Mouse (Mus musculus): ENCODE measurements around the gene Tubb4b. TPM values are rescaled to one million over a fixed set of nuclear protein-coding genes. Genes with fewer than 3 reads are reported as not detected.

Tubb4b gene
- total and polyA plus RNA-seq, 3 experiments = 183 to 1,037 (median 979) TPM

- no peak for TF ChIP-seq ZNF384 (IDR thresholded peaks at IDR 0.05; ENCODE audit: low read depth, low read length)
- no peak for TF ChIP-seq MEF2A (IDR thresholded peaks at IDR 0.05; ENCODE audit: extremely low read depth, insufficient replicate concordance, low read depth, low read length, poor library complexity, severe bottlenecking)
- TF ChIP-seq NRF1 (IDR thresholded peaks at IDR 0.05; ENCODE audit: insufficient read depth, low read depth, low read length, poor library complexity, severe bottlenecking) = no peak
Observed at GRCm38 (mm10) chr2:25174866-25175689, 49.4 kb downstream of the Tubb4b start (continued).

GRCm38 (mm10) chr2:25173821-25174220 lies 50.7 kb downstream of the Tubb4b start:
- Histone ChIP-seq H3K9ac (ENCODE audit: control insufficient read depth, low read depth, low read length, poor library complexity, severe bottlenecking) (no peak overlapping the region), H3K79me2 (ENCODE audit: control insufficient read depth, insufficient read depth, low read length, poor library complexity) (no peaks in the 10 kb centered on the region), H3K4me1 (ENCODE audit: control insufficient read depth in 1 of 2, insufficient read depth in 2 of 2, low read length in 2 of 2) (peaks cover 6 to 33% of the 10 kb centered on the region in 2 experiments), H3K36me3 (ENCODE audit: control insufficient read depth in 1 of 2, insufficient read depth in 2 of 2, low read length in 2 of 2) (peaks cover 0 to 18% of the 10 kb centered on the region in 2 experiments; a peak in 2 of 4 replicates), H3K4me3 (ENCODE audit: control insufficient read depth in 1 of 2, insufficient read depth in 1 of 2, low read depth in 2 of 2, low read length in 2 of 2) (no peak overlapping the region), H3K9me3 (replicated peaks; ENCODE audit: insufficient read depth, low read length) (no peaks in the 10 kb centered on the region), H3K27ac (ENCODE audit: control insufficient read depth, low read depth, low read length) (no peak overlapping the region), H3K27me3 (ENCODE audit: control insufficient read depth in 1 of 2, insufficient read depth in 2 of 2, low read length in 2 of 2) (no peaks in the 10 kb centered on the region)
- no peak for TF ChIP-seq GATA1 (IDR thresholded peaks at IDR 0.05; ENCODE audit: low read depth, low read length)
- no peak for TF ChIP-seq GABPA (IDR thresholded peaks at IDR 0.05; ENCODE audit: low read depth, low read length)
- no peak for TF ChIP-seq MYB (IDR thresholded peaks at IDR 0.05; ENCODE audit: low read depth, low read length)
- DNase-seq (ENCODE audit: low read depth, low spot score) = no peak

GRCm38 (mm10) chr2:25172629-25173028 lies 51.9 kb downstream of the Tubb4b start:
- Histone ChIP-seq H3K27ac (ENCODE audit: control insufficient read depth, low read depth, low read length) (no peak overlapping the region), H3K4me1 (ENCODE audit: control insufficient read depth in 1 of 2, insufficient read depth in 2 of 2, low read length in 2 of 2) (peaks cover 8 to 35% of the 10 kb centered on the region in 2 experiments), H3K27me3 (ENCODE audit: control insufficient read depth in 1 of 2, insufficient read depth in 2 of 2, low read length in 2 of 2) (no peaks in the 10 kb centered on the region), H3K4me3 (ENCODE audit: control insufficient read depth in 1 of 2, insufficient read depth in 1 of 2, low read depth in 2 of 2, low read length in 2 of 2) (no peak overlapping the region), H3K79me2 (ENCODE audit: control insufficient read depth, insufficient read depth, low read length, poor library complexity) (no peaks in the 10 kb centered on the region; the same call in 1 of the 2 replicates), H3K36me3 (ENCODE audit: control insufficient read depth in 1 of 2, insufficient read depth in 2 of 2, low read length in 2 of 2) (peaks cover 0 to 21% of the 10 kb centered on the region in 2 experiments; a peak in 2 of 4 replicates), H3K9me3 (replicated peaks; ENCODE audit: insufficient read depth, low read length) (no peaks in the 10 kb centered on the region), H3K9ac (ENCODE audit: control insufficient read depth, low read depth, low read length, poor library complexity, severe bottlenecking) (no peak overlapping the region)
- no peak for DNase-seq (ENCODE audit: low read depth, low spot score)
- TF ChIP-seq HCFC1 (IDR thresholded peaks at IDR 0.05; ENCODE audit: low read depth, low read length) (no peak), TAL1 (IDR thresholded peaks at IDR 0.05; ENCODE audit: low read length) (no peak), TCF12 (IDR thresholded peaks at IDR 0.05; ENCODE audit: low read depth, low read length) (no peak), MAX (IDR thresholded peaks at IDR 0.05; ENCODE audit: low read length) (no peak), BHLHE40 (IDR thresholded peaks at IDR 0.05; ENCODE audit: borderline replicate concordance, low read depth, low read length) (no peak), MAFK (IDR thresholded peaks at IDR 0.05; ENCODE audit: borderline replicate concordance, low read depth, low read length) (no peak), MYB (IDR thresholded peaks at IDR 0.05; ENCODE audit: low read depth, low read length) (no peak), MEF2A (IDR thresholded peaks at IDR 0.05; ENCODE audit: extremely low read depth, insufficient replicate concordance, low read depth, low read length, poor library complexity, severe bottlenecking) (no peak), CTCF (IDR thresholded peaks at IDR 0.05 in 2 of 3, conservative IDR thresholded peaks at IDR 0.05 in 1 of 3; ENCODE audit: control insufficient read depth in 1 of 3, insufficient read depth in 1 of 3, low read depth in 2 of 3, low read length in 3 of 3, poor library complexity in 1 of 3, severe bottlenecking in 1 of 3) (no peak), ZKSCAN1 (IDR thresholded peaks at IDR 0.05; ENCODE audit: low read depth, low read length) (no peak)

Other genes with a start within 250 kb of the Tubb4b start
Only the 30 nearest of the 33 such genes appear.
- gene Nsmf, start 170.3 kb downstream of the Tubb4b start, total RNA-seq (2012; rRNA removed) = 10.9 and 13.3 TPM in 2 replicates
- 10 to 100 TPM in 1 of 2 experiments, not detected in 1; 25.8 TPM for gene Nsmf, start 170.3 kb downstream of the Tubb4b start, polyA plus RNA-seq (2012; ENCODE audit: insufficient read depth in 1 of 2, insufficient read length in 2 of 2, low read depth in 1 of 2, low replicate concordance in 2 of 2, missing spikeins in 1 of 2)
- not detected in 2 replicates for gene Entpd8, start 144.4 kb downstream of the Tubb4b start, total RNA-seq (2012; rRNA removed)
- gene Entpd8, start 144.4 kb downstream of the Tubb4b start, polyA plus RNA-seq (2012; ENCODE audit: insufficient read depth in 1 of 2, insufficient read length in 2 of 2, low read depth in 1 of 2, low replicate concordance in 2 of 2, missing spikeins in 1 of 2) = not detected
- 0.08 TPM in 1 of 2 replicates, not detected in the other for gene Noxa1, start 129.6 kb downstream of the Tubb4b start, total RNA-seq (2012; rRNA removed)
- gene Noxa1, start 129.6 kb downstream of the Tubb4b start, polyA plus RNA-seq (2012; ENCODE audit: insufficient read depth in 1 of 2, insufficient read length in 2 of 2, low read depth in 1 of 2, low replicate concordance in 2 of 2, missing spikeins in 1 of 2) = under 1 TPM in 1 of 2 experiments, not detected in 1; 0.10 TPM
- gene Nrarp, start 43.9 kb downstream of the Tubb4b start, total RNA-seq (2012; rRNA removed) = 6.3 and 6.5 TPM in 2 replicates
- gene Nrarp, start 43.9 kb downstream of the Tubb4b start, polyA plus RNA-seq (2012; ENCODE audit: insufficient read depth in 1 of 2, insufficient read length in 2 of 2, low read depth in 1 of 2, low replicate concordance in 2 of 2, missing spikeins in 1 of 2) = 10 to 100 TPM in 1 of 2 experiments, not detected in 1; 12.3 TPM
- 7.6 and 9.1 TPM in 2 replicates for gene Tor4a, start 27.8 kb downstream of the Tubb4b start, total RNA-seq (2012; rRNA removed)
- 10 to 100 TPM in 1 of 2 experiments, not detected in 1; 13.7 TPM for gene Tor4a, start 27.8 kb downstream of the Tubb4b start, polyA plus RNA-seq (2012; ENCODE audit: insufficient read depth in 1 of 2, insufficient read length in 2 of 2, low read depth in 1 of 2, low replicate concordance in 2 of 2, missing spikeins in 1 of 2)
- gene Nelfb, start 13.2 kb downstream of the Tubb4b start, total RNA-seq (2012; rRNA removed) = 62.9 and 63.1 TPM in 2 replicates
- 10 to 100 TPM in 1 of 2 experiments, not detected in 1; 83.5 TPM for gene Nelfb, start 13.2 kb downstream of the Tubb4b start, polyA plus RNA-seq (2012; ENCODE audit: insufficient read depth in 1 of 2, insufficient read length in 2 of 2, low read depth in 1 of 2, low replicate concordance in 2 of 2, missing spikeins in 1 of 2)
- gene Stpg3, start 10.1 kb downstream of the Tubb4b start, total RNA-seq (2012; rRNA removed) = not detected in 2 replicates
- under 1 TPM in 1 of 2 experiments, not detected in 1; 0.07 TPM for gene Stpg3, start 10.1 kb downstream of the Tubb4b start, polyA plus RNA-seq (2012; ENCODE audit: insufficient read depth in 1 of 2, insufficient read length in 2 of 2, low read depth in 1 of 2, low replicate concordance in 2 of 2, missing spikeins in 1 of 2)
- gene Fam166a, start 6.0 kb downstream of the Tubb4b start, total RNA-seq (2012; rRNA removed) = 1.1 TPM in 1 of 2 replicates, not detected in the other
- gene Fam166a, start 6.0 kb downstream of the Tubb4b start, polyA plus RNA-seq (2012; ENCODE audit: insufficient read depth in 1 of 2, insufficient read length in 2 of 2, low read depth in 1 of 2, low replicate concordance in 2 of 2, missing spikeins in 1 of 2) = 10 to 100 TPM in 1 of 2 experiments, not detected in 1; 15.6 TPM
- 0.04 TPM in 1 of 2 replicates, not detected in the other for gene Slc34a3, start 9.7 kb upstream of the Tubb4b start, total RNA-seq (2012; rRNA removed)
- gene Slc34a3, start 9.7 kb upstream of the Tubb4b start, polyA plus RNA-seq (2012; ENCODE audit: insufficient read depth in 1 of 2, insufficient read length in 2 of 2, low read depth in 1 of 2, low replicate concordance in 2 of 2, missing spikeins in 1 of 2) = under 1 TPM in 1 of 2 experiments, not detected in 1; 0.03 TPM
- not detected in 2 replicates for gene Rnf224, start 12.1 kb upstream of the Tubb4b start, total RNA-seq (2012; rRNA removed)
- gene Rnf224, start 12.1 kb upstream of the Tubb4b start, polyA plus RNA-seq (2012; ENCODE audit: insufficient read depth in 1 of 2, insufficient read length in 2 of 2, low read depth in 1 of 2, low replicate concordance in 2 of 2, missing spikeins in 1 of 2) = under 1 TPM in 1 of 2 experiments, not detected in 1; 0.10 TPM
- gene Rnf208, start 17.6 kb upstream of the Tubb4b start, total RNA-seq (2012; rRNA removed) = 6.0 and 7.4 TPM in 2 replicates
- gene Rnf208, start 17.6 kb upstream of the Tubb4b start, polyA plus RNA-seq (2012; ENCODE audit: insufficient read depth in 1 of 2, insufficient read length in 2 of 2, low read depth in 1 of 2, low replicate concordance in 2 of 2, missing spikeins in 1 of 2) = 10 to 100 TPM in 1 of 2 experiments, not detected in 1; 21.8 TPM
- gene Cysrt1, start 17.8 kb upstream of the Tubb4b start, total RNA-seq (2012; rRNA removed) = 0.15 and 0.26 TPM in 2 replicates
- gene Cysrt1, start 17.8 kb upstream of the Tubb4b start, polyA plus RNA-seq (2012; ENCODE audit: insufficient read depth in 1 of 2, insufficient read length in 2 of 2, low read depth in 1 of 2, low replicate concordance in 2 of 2, missing spikeins in 1 of 2) = under 1 TPM in 1 of 2 experiments, not detected in 1; 0.19 TPM
- gene AL732309.1, start 22.2 kb upstream of the Tubb4b start, total RNA-seq (2012; rRNA removed) = 8.2 and 11.5 TPM in 2 replicates
- 1 to 10 TPM in 1 of 2 experiments, not detected in 1; 4.8 TPM for gene AL732309.1, start 22.2 kb upstream of the Tubb4b start, polyA plus RNA-seq (2012; ENCODE audit: insufficient read depth in 1 of 2, insufficient read length in 2 of 2, low read depth in 1 of 2, low replicate concordance in 2 of 2, missing spikeins in 1 of 2)
- gene Tmem203, start 30.7 kb upstream of the Tubb4b start, total RNA-seq (2012; rRNA removed) = 8.1 and 8.4 TPM in 2 replicates
- gene Tmem203, start 30.7 kb upstream of the Tubb4b start, polyA plus RNA-seq (2012; ENCODE audit: insufficient read depth in 1 of 2, insufficient read length in 2 of 2, low read depth in 1 of 2, low replicate concordance in 2 of 2, missing spikeins in 1 of 2) = 10 to 100 TPM in 1 of 2 experiments, not detected in 1; 17.0 TPM
- 26.1 and 32.9 TPM in 2 replicates for gene Tprn, start 37.9 kb upstream of the Tubb4b start, total RNA-seq (2012; rRNA removed)
- gene Tprn, start 37.9 kb upstream of the Tubb4b start, polyA plus RNA-seq (2012; ENCODE audit: insufficient read depth in 1 of 2, insufficient read length in 2 of 2, low read depth in 1 of 2, low replicate concordance in 2 of 2, missing spikeins in 1 of 2) = 10 to 100 TPM in 1 of 2 experiments, not detected in 1; 50.8 TPM
- 194 and 226 TPM in 2 replicates for gene Ssna1, start 47.7 kb upstream of the Tubb4b start, total RNA-seq (2012; rRNA removed)
- 100 to 1,000 TPM in 1 of 2 experiments, not detected in 1; 158 TPM for gene Ssna1, start 47.7 kb upstream of the Tubb4b start, polyA plus RNA-seq (2012; ENCODE audit: insufficient read depth in 1 of 2, insufficient read length in 2 of 2, low read depth in 1 of 2, low replicate concordance in 2 of 2, missing spikeins in 1 of 2)
- 9.8 and 10.3 TPM in 2 replicates for gene Anapc2, start 47.8 kb upstream of the Tubb4b start, total RNA-seq (2012; rRNA removed)
- 10 to 100 TPM in 1 of 2 experiments, not detected in 1; 67.0 TPM for gene Anapc2, start 47.8 kb upstream of the Tubb4b start, polyA plus RNA-seq (2012; ENCODE audit: insufficient read depth in 1 of 2, insufficient read length in 2 of 2, low read depth in 1 of 2, low replicate concordance in 2 of 2, missing spikeins in 1 of 2)
- not detected in 2 replicates for gene Tmem210, start 63.4 kb upstream of the Tubb4b start, total RNA-seq (2012; rRNA removed)
- not detected for gene Tmem210, start 63.4 kb upstream of the Tubb4b start, polyA plus RNA-seq (2012; ENCODE audit: insufficient read depth in 1 of 2, insufficient read length in 2 of 2, low read depth in 1 of 2, low replicate concordance in 2 of 2, missing spikeins in 1 of 2)
- gene Lrrc26, start 65.2 kb upstream of the Tubb4b start, total RNA-seq (2012; rRNA removed) = not detected in 2 replicates
- not detected for gene Lrrc26, start 65.2 kb upstream of the Tubb4b start, polyA plus RNA-seq (2012; ENCODE audit: insufficient read depth in 1 of 2, insufficient read length in 2 of 2, low read depth in 1 of 2, low replicate concordance in 2 of 2, missing spikeins in 1 of 2)
- gene Grin1, start 94.5 kb upstream of the Tubb4b start, total RNA-seq (2012; rRNA removed) = not detected in 2 replicates
- gene Grin1, start 94.5 kb upstream of the Tubb4b start, polyA plus RNA-seq (2012; ENCODE audit: insufficient read depth in 1 of 2, insufficient read length in 2 of 2, low read depth in 1 of 2, low replicate concordance in 2 of 2, missing spikeins in 1 of 2) = under 1 TPM in 1 of 2 experiments, not detected in 1; 0.07 TPM
- gene Man1b1, start 107.6 kb upstream of the Tubb4b start, total RNA-seq (2012; rRNA removed) = 37.7 and 49.6 TPM in 2 replicates
- gene Man1b1, start 107.6 kb upstream of the Tubb4b start, polyA plus RNA-seq (2012; ENCODE audit: insufficient read depth in 1 of 2, insufficient read length in 2 of 2, low read depth in 1 of 2, low replicate concordance in 2 of 2, missing spikeins in 1 of 2) = 10 to 100 TPM in 1 of 2 experiments, not detected in 1; 50.1 TPM
- gene Dpp7, start 131.7 kb upstream of the Tubb4b start, total RNA-seq (2012; rRNA removed) = 24.0 and 25.9 TPM in 2 replicates
- 10 to 100 TPM in 1 of 2 experiments, not detected in 1; 24.6 TPM for gene Dpp7, start 131.7 kb upstream of the Tubb4b start, polyA plus RNA-seq (2012; ENCODE audit: insufficient read depth in 1 of 2, insufficient read length in 2 of 2, low read depth in 1 of 2, low replicate concordance in 2 of 2, missing spikeins in 1 of 2)
- gene Uap1l1, start 141.0 kb upstream of the Tubb4b start, total RNA-seq (2012; rRNA removed) = 3.6 and 4.7 TPM in 2 replicates
- gene Uap1l1, start 141.0 kb upstream of the Tubb4b start, polyA plus RNA-seq (2012; ENCODE audit: insufficient read depth in 1 of 2, insufficient read length in 2 of 2, low read depth in 1 of 2, low replicate concordance in 2 of 2, missing spikeins in 1 of 2) = 10 to 100 TPM in 1 of 2 experiments, not detected in 1; 12.6 TPM
- 39.7 and 51.9 TPM in 2 replicates for gene Sapcd2, start 147.6 kb upstream of the Tubb4b start, total RNA-seq (2012; rRNA removed)
- 10 to 100 TPM in 1 of 2 experiments, not detected in 1; 58.2 TPM for gene Sapcd2, start 147.6 kb upstream of the Tubb4b start, polyA plus RNA-seq (2012; ENCODE audit: insufficient read depth in 1 of 2, insufficient read length in 2 of 2, low read depth in 1 of 2, low replicate concordance in 2 of 2, missing spikeins in 1 of 2)
- gene Entpd2, start 171.2 kb upstream of the Tubb4b start, total RNA-seq (2012; rRNA removed) = not detected in 2 replicates
- gene Entpd2, start 171.2 kb upstream of the Tubb4b start, polyA plus RNA-seq (2012; ENCODE audit: insufficient read depth in 1 of 2, insufficient read length in 2 of 2, low read depth in 1 of 2, low replicate concordance in 2 of 2, missing spikeins in 1 of 2) = not detected
- not detected in 2 replicates for gene Npdc1, start 174.6 kb upstream of the Tubb4b start, total RNA-seq (2012; rRNA removed)
- not detected for gene Npdc1, start 174.6 kb upstream of the Tubb4b start, polyA plus RNA-seq (2012; ENCODE audit: insufficient read depth in 1 of 2, insufficient read length in 2 of 2, low read depth in 1 of 2, low replicate concordance in 2 of 2, missing spikeins in 1 of 2)
- 0.08 and 0.10 TPM in 2 replicates for gene Fut7, start 198.6 kb upstream of the Tubb4b start, total RNA-seq (2012; rRNA removed)
- under 1 TPM in 1 of 2 experiments, not detected in 1; 0.21 TPM for gene Fut7, start 198.6 kb upstream of the Tubb4b start, polyA plus RNA-seq (2012; ENCODE audit: insufficient read depth in 1 of 2, insufficient read length in 2 of 2, low read depth in 1 of 2, low replicate concordance in 2 of 2, missing spikeins in 1 of 2)
- 8.7 and 10.4 TPM in 2 replicates for gene Abca2, start 204.0 kb upstream of the Tubb4b start, total RNA-seq (2012; rRNA removed)
- 10 to 100 TPM in 1 of 2 experiments, not detected in 1; 42.2 TPM for gene Abca2, start 204.0 kb upstream of the Tubb4b start, polyA plus RNA-seq (2012; ENCODE audit: insufficient read depth in 1 of 2, insufficient read length in 2 of 2, low read depth in 1 of 2, low replicate concordance in 2 of 2, missing spikeins in 1 of 2)
- 0.23 and 0.27 TPM in 2 replicates for gene Clic3, start 232.1 kb upstream of the Tubb4b start, total RNA-seq (2012; rRNA removed)
- gene Clic3, start 232.1 kb upstream of the Tubb4b start, polyA plus RNA-seq (2012; ENCODE audit: insufficient read depth in 1 of 2, insufficient read length in 2 of 2, low read depth in 1 of 2, low replicate concordance in 2 of 2, missing spikeins in 1 of 2) = under 1 TPM in 1 of 2 experiments, not detected in 1; 0.15 TPM
- 13.2 and 18.5 TPM in 2 replicates for gene Paxx, start 236.4 kb upstream of the Tubb4b start, total RNA-seq (2012; rRNA removed)
- gene Paxx, start 236.4 kb upstream of the Tubb4b start, polyA plus RNA-seq (2012; ENCODE audit: insufficient read depth in 1 of 2, insufficient read length in 2 of 2, low read depth in 1 of 2, low replicate concordance in 2 of 2, missing spikeins in 1 of 2) = 10 to 100 TPM in 1 of 2 experiments, not detected in 1; 22.1 TPM